Mouse (Mus musculus) ES-Bruce4 (cell line): ENCODE data around the gene Gm29094.
"Not testable (repeated sequence)": the region's sequence is repeated elsewhere in the genome, so short reads cannot be mapped to it uniquely, and the experiment has no call there.

Experiments
- CTCF ChIP-seq: IDR thresholded peaks from one replicate; pipeline ENCODE4 v1.8.1; 2011; ENCODE audit warnings: low read depth, low read length
- EP300 ChIP-seq: IDR thresholded peaks from 2 replicates; pipeline ENCODE4 v1.6.1; 2011; ENCODE audit warnings: low read depth, low read length; ENCODE audit not compliant: insufficient read depth
- POLR2A ChIP-seq: IDR thresholded peaks from one replicate; pipeline ENCODE4 v1.8.1; 2011; ENCODE audit warnings: low read length; ENCODE audit not compliant: insufficient read depth

DNA sequence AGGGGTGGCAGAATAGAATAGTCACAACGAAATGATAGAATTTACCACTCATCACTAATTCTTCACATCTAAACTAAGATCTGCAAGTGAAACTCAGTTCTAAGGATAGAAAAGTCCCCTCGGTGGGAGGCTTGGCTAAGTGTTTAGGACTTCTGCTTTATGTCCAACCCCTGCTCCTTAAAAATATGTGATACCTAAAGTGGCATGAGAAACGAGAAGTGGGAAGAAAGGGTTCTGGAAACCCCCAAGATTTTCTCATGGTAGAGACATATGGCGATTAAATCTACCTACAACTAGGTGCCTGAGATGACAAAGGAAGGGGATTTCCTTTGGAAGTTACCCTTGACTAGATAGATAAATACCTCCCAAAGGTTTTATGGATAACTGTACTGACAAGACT lies 19.7 kb upstream of the Gm29094 start:
- not testable (repeated sequence) for TF ChIP-seq CTCF, EP300, POLR2A
